Mouse (Mus musculus) ES-Bruce4 (cell line): ENCODE results near the gene Tcf7l2.

Experiments
- CTCF ChIP-seq: IDR thresholded peaks from one replicate; pipeline ENCODE4 v1.8.1; 2011; ENCODE audit warnings: low read depth, low read length
- POLR2A ChIP-seq: IDR thresholded peaks from one replicate; pipeline ENCODE4 v1.8.1; 2011; ENCODE audit warnings: low read length; ENCODE audit not compliant: insufficient read depth

DNA sequence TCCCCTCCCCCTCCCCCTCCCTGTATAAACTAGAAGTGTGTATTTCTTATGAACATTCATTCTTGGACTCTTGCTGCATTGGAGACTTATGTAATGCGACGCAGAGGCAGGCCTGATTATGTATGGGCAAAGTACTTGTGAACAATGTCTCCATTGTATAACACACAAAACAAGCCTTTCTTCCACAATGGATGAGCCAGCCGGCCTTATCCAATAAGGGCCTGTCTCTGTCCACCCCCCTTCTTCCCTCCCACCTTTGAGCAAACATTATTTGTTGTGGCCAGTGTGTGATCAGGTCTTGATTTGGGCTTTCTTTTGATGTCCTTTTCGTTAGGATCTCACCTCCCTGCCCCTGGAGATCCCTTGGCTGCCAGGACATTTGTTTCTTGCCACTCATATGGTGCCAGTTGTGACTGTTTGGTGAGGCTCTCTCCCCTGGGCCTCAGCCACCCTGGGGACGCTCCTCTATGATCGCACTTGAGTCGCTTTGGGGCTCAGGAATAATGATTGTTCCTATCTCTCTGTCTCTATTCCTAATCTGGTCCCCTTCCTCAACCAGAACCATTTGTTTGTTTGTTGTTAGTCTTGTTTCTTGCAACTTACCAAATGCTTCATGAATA, 46.8 kb downstream of the Tcf7l2 start:
- TF ChIP-seq POLR2A, result no peak
- TF ChIP-seq CTCF, result no peak
